In the genomic region with DNA sequence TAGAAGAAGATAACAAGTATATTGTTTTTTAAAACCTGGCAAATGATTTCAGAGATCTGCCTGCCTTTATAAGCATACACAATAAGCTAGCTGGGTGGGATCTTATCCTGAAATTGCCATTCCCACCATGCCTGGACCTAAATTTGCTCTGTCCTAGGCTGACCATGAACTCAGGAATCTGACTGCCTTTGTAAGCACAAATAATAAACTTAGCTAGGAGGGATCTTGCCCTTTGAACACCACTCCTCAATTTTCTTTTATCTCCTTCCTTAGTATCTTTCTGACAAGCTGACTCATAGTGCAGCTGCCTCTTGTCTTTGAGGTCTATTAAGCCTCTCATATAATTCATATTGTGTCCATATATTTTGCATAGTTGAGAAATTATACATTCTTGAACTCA, we compare ENCODE assay signal across 28 mouse cellular contexts.
"Had no signal": no experiment of that assay in that cellular context is flagged by ENCODE, and none has a peak within 500 bp of the region (broad histone marks: within the 10 kb centered on the region; RNA-seq: fewer than 3 reads in every experiment).

No protein-coding gene starts in this region.

- ATAC-seq: forebrain, embryonic 13.5 days; forebrain, embryonic 14.5 days; forebrain, embryonic 15.5 days; forebrain, embryonic 16.5 days; forebrain, postnatal 0 days had no signal

- H3K27me3 ChIP-seq: embryonic facial prominence, embryonic 12.5 days; embryonic facial prominence, embryonic 13.5 days; embryonic facial prominence, embryonic 15.5 days; forebrain, embryonic 12.5 days; forebrain, embryonic 13.5 days; forebrain, embryonic 15.5 days had no signal

- H3K9ac ChIP-seq: embryonic facial prominence, embryonic 12.5 days; embryonic facial prominence, embryonic 13.5 days; embryonic facial prominence, embryonic 15.5 days; forebrain, embryonic 12.5 days; forebrain, embryonic 13.5 days; forebrain, embryonic 15.5 days; forebrain, postnatal 0 days had no signal

- H3K4me3 ChIP-seq: embryonic facial prominence, embryonic 10.5 days; embryonic facial prominence, embryonic 12.5 days; embryonic facial prominence, embryonic 13.5 days; embryonic facial prominence, embryonic 15.5 days; erythroblast, embryonic 14.5 days; forebrain, embryonic 10.5 days; forebrain, embryonic 12.5 days; forebrain, embryonic 13.5 days; forebrain, embryonic 15.5 days; gastrocnemius, adult 2 months; heart, adult 2 months had no signal

- H3K36me3 ChIP-seq: embryonic facial prominence, embryonic 10.5 days; embryonic facial prominence, embryonic 12.5 days; embryonic facial prominence, embryonic 13.5 days; embryonic facial prominence, embryonic 15.5 days; forebrain, embryonic 10.5 days; forebrain, embryonic 12.5 days; forebrain, embryonic 15.5 days had no signal

- H3K4me1 ChIP-seq: forebrain, embryonic 12.5 days had no signal

- H3K4me2 ChIP-seq: embryonic facial prominence, embryonic 12.5 days; embryonic facial prominence, embryonic 13.5 days; embryonic facial prominence, embryonic 15.5 days; forebrain, embryonic 12.5 days; forebrain, embryonic 13.5 days; forebrain, embryonic 15.5 days had no signal

- H3K27ac ChIP-seq: embryonic facial prominence, embryonic 10.5 days; embryonic facial prominence, embryonic 12.5 days; embryonic facial prominence, embryonic 13.5 days; embryonic facial prominence, embryonic 15.5 days; forebrain, embryonic 10.5 days; forebrain, embryonic 12.5 days; forebrain, embryonic 13.5 days; forebrain, embryonic 15.5 days; gastrocnemius, adult 2 months; heart, adult 2 months had no signal

- H3K9me3 ChIP-seq: embryonic facial prominence, embryonic 12.5 days had no signal

- DNase-seq: cerebellum, adult 8-10 months; cerebellum, adult 9-10 months; cerebellum, adult 9-11 months; cerebellum, postnatal 10 days; cerebellum, postnatal 14 days; cerebellum, postnatal 25 days; cerebellum, postnatal 36 days; embryo, embryonic 11 days; forebrain, postnatal 0 days; gastrocnemius, adult 2 months; gastrocnemius, postnatal 10 days; gastrocnemius, postnatal 14 days; gastrocnemius, postnatal 25 days; gastrocnemius, postnatal 36 days; heart, adult 11 months; heart, adult 18-20 months; heart, adult 2 months had no signal
